Mouse (Mus musculus): Measurements from ENCODE around the gene Dennd4a. TPM values are rescaled to one million over a fixed set of nuclear protein-coding genes. Genes with fewer than 3 reads are reported as not detected.

Dennd4a gene
- total and polyA plus RNA-seq, 2 experiments from 2014 or later: 7.1 to 15.2 TPM

DNA sequence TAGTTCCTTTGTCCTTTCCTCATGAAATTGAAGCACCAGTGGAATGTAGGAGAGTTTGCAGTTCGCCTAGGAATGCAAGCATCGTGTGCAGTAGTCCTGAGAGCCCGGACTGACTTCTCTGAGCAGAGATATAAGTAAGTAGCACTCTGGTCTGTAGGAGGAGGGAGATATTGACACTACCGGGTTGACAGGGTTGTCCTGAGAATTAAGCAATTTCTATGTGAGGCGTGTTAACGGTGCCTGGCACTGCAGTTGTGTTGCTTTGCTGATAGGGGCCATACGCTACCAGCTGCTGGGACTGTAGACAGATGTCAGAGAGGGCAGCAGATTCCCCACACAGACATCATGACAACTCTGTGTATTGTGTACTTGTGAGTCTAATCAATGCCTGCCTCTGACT, 142.1 kb downstream of the Dennd4a start:
- Histone ChIP-seq H3K4me1 (ENCODE audit: insufficient read depth, low read length) (0 out of 2 replicates have a peak, but pooled peaks cover 14% of the 10 kb centered on the region), H3K4me2 (ENCODE audit: low read depth, low read length, poor library complexity, severe bottlenecking) (no peak overlapping the region), H3K9me3 (ENCODE audit: low read length) (no peaks in the 10 kb centered on the region), H3K9ac (replicated peaks; ENCODE audit: low read length, poor library complexity, severe bottlenecking) (no peak overlapping the region), H3K4me3 (ENCODE audit: low read depth, low read length) (no peak overlapping the region), H3K27ac (ENCODE audit: low read depth, low read length) (no peak overlapping the region), H3K36me3 (ENCODE audit: insufficient read depth, low read length) (no peaks in the 10 kb centered on the region), H3K27me3 (ENCODE audit: insufficient read depth, low read length) (no peaks in the 10 kb centered on the region)
- DNase-seq (ENCODE audit: low spot score): no peak
- ATAC-seq (ENCODE audit: low FRiP score): no peak
- TF ChIP-seq CTCF (IDR thresholded peaks at IDR 0.05): no peak
- WGBS: 84% methylated on average over 7 of the region's 7 CpGs

DNA sequence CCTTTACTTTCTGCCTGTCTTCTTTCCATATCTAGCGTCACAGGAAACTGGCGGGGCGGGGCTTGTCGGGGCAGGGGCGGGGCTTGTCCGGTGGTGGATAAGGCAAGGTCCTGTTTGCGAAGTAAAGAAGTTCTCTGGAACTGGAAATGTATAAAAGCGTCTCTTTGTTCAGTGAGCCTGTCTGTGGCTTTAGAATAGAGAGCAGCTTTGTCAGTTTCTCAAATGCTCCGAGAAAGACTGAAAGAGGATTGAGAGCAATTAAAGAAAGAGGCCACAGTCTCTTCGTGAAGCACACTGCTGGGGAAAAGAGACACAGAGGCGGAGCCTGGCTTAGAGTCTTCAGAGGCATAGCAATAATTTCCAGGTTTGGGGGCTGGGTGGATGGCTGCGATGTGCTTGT, 145.2 kb downstream of the Dennd4a start:
- Histone ChIP-seq H3K27ac (ENCODE audit: low read depth, low read length) (0 out of 2 replicates have a peak overlapping the region, but pooled peaks have one; percentile 32), H3K4me1 (ENCODE audit: insufficient read depth, low read length) (peaks cover 13% of the 10 kb centered on the region; the same call in 1 of the 2 replicates), H3K27me3 (ENCODE audit: insufficient read depth, low read length) (no peaks in the 10 kb centered on the region), H3K4me2 (ENCODE audit: low read depth, low read length, poor library complexity, severe bottlenecking) (no peak overlapping the region), H3K36me3 (ENCODE audit: insufficient read depth, low read length) (no peaks in the 10 kb centered on the region), H3K4me3 (ENCODE audit: low read depth, low read length) (no peak overlapping the region), H3K9me3 (ENCODE audit: low read length) (no peaks in the 10 kb centered on the region), H3K9ac (replicated peaks; ENCODE audit: low read length, poor library complexity, severe bottlenecking) (no peak overlapping the region)
- DNase-seq (ENCODE audit: low spot score) (peak; percentile 40), ATAC-seq (ENCODE audit: low FRiP score) (no peak)
- no peak for TF ChIP-seq CTCF (IDR thresholded peaks at IDR 0.05)
- WGBS: 31% methylated on average over 12 of the region's 12 CpGs

DNA sequence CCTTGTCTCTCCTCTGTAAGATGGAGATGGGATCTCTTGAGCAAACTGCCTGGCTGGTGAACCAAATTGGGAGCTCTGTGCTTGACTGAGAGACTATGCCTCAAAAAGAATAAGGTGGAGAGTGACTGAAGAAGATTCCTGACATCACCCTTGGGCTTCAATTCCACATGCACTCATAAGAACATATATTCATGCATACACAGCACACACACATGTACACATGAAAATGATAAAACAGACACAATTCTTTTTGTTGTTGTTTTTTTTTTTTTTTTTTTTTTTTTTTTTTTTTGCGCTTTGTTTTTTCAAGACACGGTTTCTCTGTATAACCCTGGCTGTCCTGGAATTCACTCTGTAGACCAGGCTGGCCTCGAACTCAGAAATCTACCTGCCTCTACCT, 146.1 kb downstream of the Dennd4a start:
- Histone ChIP-seq H3K9me3 (ENCODE audit: low read length) (no peaks in the 10 kb centered on the region), H3K9ac (replicated peaks; ENCODE audit: low read length, poor library complexity, severe bottlenecking) (no peak overlapping the region), H3K27ac (ENCODE audit: low read depth, low read length) (no peak overlapping the region), H3K4me2 (ENCODE audit: low read depth, low read length, poor library complexity, severe bottlenecking) (no peak overlapping the region), H3K4me3 (ENCODE audit: low read depth, low read length) (no peak overlapping the region), H3K36me3 (ENCODE audit: insufficient read depth, low read length) (no peaks in the 10 kb centered on the region), H3K4me1 (ENCODE audit: insufficient read depth, low read length) (peaks cover 12% of the 10 kb centered on the region; the same call in 1 of the 2 replicates), H3K27me3 (ENCODE audit: insufficient read depth, low read length) (no peaks in the 10 kb centered on the region)
- ATAC-seq (ENCODE audit: low FRiP score): no peak
- DNase-seq (ENCODE audit: low spot score): no peak
- 90% methylated on average over 3 of the region's 3 CpGs for WGBS
- no peak for TF ChIP-seq CTCF (IDR thresholded peaks at IDR 0.05)

DNA sequence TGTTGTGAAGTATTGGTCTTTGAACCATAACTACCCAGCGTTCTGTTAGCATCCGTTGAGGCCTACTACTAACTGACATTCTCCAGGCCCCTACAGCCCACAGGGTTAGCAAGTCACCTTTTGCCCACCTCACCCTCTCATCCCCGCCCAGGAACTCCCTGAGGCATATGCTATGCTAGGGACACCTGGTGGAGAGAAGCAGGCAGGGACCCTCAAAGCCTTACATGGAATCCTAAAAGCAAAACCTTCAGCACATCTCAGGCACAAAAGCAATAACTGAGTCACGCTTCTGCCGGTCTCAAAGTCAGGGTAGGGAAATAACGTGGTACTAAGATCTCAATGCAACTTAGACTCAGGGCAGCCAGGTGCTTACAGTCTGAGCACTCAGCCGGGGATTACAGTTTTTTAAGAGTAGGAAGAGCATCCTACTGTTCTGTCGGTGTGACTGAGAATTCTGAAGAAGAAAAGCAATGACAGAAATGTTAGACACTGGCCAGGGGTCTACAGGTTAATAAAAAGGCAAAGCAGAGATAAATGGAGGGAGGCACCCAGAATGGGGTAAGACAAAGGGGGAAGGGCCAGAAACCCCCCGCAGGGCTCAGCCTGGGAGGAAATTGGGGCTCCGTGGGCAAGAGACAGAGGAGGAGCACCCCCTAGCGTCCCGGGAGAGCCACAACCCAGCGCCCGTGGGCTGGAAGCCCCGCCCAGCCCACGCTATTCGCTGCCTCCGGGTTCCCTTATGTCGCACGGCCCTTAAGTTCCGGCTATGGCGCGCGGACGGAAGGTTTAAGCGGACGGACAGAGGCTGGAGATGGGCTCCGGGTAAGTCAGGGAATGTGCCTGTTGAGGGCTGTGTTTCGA, 149.2 kb downstream of the Dennd4a start, which contains the start of gene Ints14:
Gene Ints14, plus strand, starts transcription at position 789 of the 861 bp plus-strand sequence.
- Histone ChIP-seq H3K36me3 (ENCODE audit: insufficient read depth, low read length) (peaks cover 6% of the 10 kb centered on the region), H3K9ac (replicated peaks; ENCODE audit: low read length, poor library complexity, severe bottlenecking) (peak within 1 kb of the TSS; percentile 86), H3K9me3 (ENCODE audit: low read length) (no peaks in the 10 kb centered on the region), H3K4me2 (ENCODE audit: low read depth, low read length, poor library complexity, severe bottlenecking) (peak within 1 kb of the TSS; percentile 74), H3K27me3 (ENCODE audit: insufficient read depth, low read length) (no peaks in the 10 kb centered on the region), H3K27ac (ENCODE audit: low read depth, low read length) (peak within 1 kb of the TSS; percentile 90), H3K4me1 (ENCODE audit: insufficient read depth, low read length) (peaks cover 6% of the 10 kb centered on the region; the same call in 1 of the 2 replicates), H3K4me3 (ENCODE audit: low read depth, low read length) (peak within 1 kb of the TSS; percentile 77)
- 5% methylated on average over 28 of the region's 29 CpGs for WGBS
- peak; percentile 85 for TF ChIP-seq CTCF (IDR thresholded peaks at IDR 0.05)
- peak; percentile 94 for ATAC-seq (ENCODE audit: low FRiP score)
- DNase-seq (ENCODE audit: low spot score): peak; percentile 97

DNA sequence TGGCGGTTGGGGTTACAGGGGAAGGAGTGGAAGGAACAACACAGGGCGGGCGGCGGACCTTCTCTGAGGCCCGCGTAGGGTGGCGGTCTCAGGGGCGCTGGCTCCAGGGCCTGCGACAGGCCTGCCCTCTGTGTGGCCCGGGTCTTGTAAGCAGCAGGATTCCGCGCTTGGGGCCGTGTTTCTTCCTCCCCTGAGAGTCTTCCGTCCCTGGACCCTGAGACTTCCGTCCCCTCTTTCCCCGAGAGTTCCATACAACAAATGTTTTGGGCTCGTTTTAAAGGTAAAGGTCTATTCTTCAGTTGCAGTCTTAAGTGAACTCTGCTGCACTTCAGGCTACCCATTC, 149.8 kb downstream of the Dennd4a start:
- WGBS: under 1% methylated on average over 17 of the region's 17 CpGs
- ATAC-seq (ENCODE audit: low FRiP score): peak; percentile 80
- H3K9me3 ChIP-seq (ENCODE audit: low read length): no peaks in the 10 kb centered on the region
- DNase-seq (ENCODE audit: low spot score): no peak
- H3K9ac ChIP-seq (replicated peaks; ENCODE audit: low read length, poor library complexity, severe bottlenecking): peak overlapping the region; percentile 86
- H3K36me3 ChIP-seq (ENCODE audit: insufficient read depth, low read length): peaks cover 12% of the 10 kb centered on the region
- no peak for TF ChIP-seq CTCF (IDR thresholded peaks at IDR 0.05)
- peak overlapping the region; percentile 90 for H3K27ac ChIP-seq (ENCODE audit: low read depth, low read length)
- H3K4me3 ChIP-seq (ENCODE audit: low read depth, low read length): peak overlapping the region; percentile 77
- H3K4me2 ChIP-seq (ENCODE audit: low read depth, low read length, poor library complexity, severe bottlenecking): peak overlapping the region; percentile 74
- peaks cover 6% of the 10 kb centered on the region; the same call in 1 of the 2 replicates for H3K4me1 ChIP-seq (ENCODE audit: insufficient read depth, low read length)
- H3K27me3 ChIP-seq (ENCODE audit: insufficient read depth, low read length): no peaks in the 10 kb centered on the region

Other genes starting within 250 kb of the Dennd4a start
- gene Rab11a, start 73.6 kb upstream of the Dennd4a start, total RNA-seq (2014; rRNA removed): 206 and 254 TPM in 2 replicates
- 459 and 473 TPM in 2 replicates for gene Rab11a, start 73.6 kb upstream of the Dennd4a start, polyA plus RNA-seq (2015; fragmentation: Nextera tagmentation; extraction: Ambion mirVana)
- gene Slc24a1, start 140.3 kb downstream of the Dennd4a start, total RNA-seq (2014; rRNA removed): not detected in 2 replicates
- 0.16 and 0.19 TPM in 2 replicates for gene Slc24a1, start 140.3 kb downstream of the Dennd4a start, polyA plus RNA-seq (2015; fragmentation: Nextera tagmentation; extraction: Ambion mirVana)
- gene Ints14, start 149.6 kb downstream of the Dennd4a start, total RNA-seq (2014; rRNA removed): 29.5 and 29.7 TPM in 2 replicates
- 28.4 and 30.1 TPM in 2 replicates for gene Ints14, start 149.6 kb downstream of the Dennd4a start, polyA plus RNA-seq (2015; fragmentation: Nextera tagmentation; extraction: Ambion mirVana)
- 204 and 210 TPM in 2 replicates for gene Hacd3, start 210.4 kb downstream of the Dennd4a start, total RNA-seq (2014; rRNA removed)
- 186 and 197 TPM in 2 replicates for gene Hacd3, start 210.4 kb downstream of the Dennd4a start, polyA plus RNA-seq (2015; fragmentation: Nextera tagmentation; extraction: Ambion mirVana)
- 86.9 and 105 TPM in 2 replicates for gene Dpp8, start 221.1 kb downstream of the Dennd4a start, total RNA-seq (2014; rRNA removed)
- gene Dpp8, start 221.1 kb downstream of the Dennd4a start, polyA plus RNA-seq (2015; fragmentation: Nextera tagmentation; extraction: Ambion mirVana): 26.2 and 28.1 TPM in 2 replicates

Measured in midbrain, postnatal 0 days (tissue).